Mouse (Mus musculus) spleen, adult 10 weeks (tissue): ENCODE results near the gene Rbm31y. TPM values are rescaled to one million over a fixed set of nuclear protein-coding genes. Genes with fewer than 3 reads are reported as not detected.

ENCODE experiments used
- polyA plus RNA-seq: library from polyadenylated mRNA; stranded (reverse); fragments of 350-450 nt; fragmentation: Illumina TruSeq; extraction: RNeasy Lipid Tissue Mini Kit (QIAGEN cat#74804); gene quantifications from one replicate; pipeline ENCODE4 v1.2.3, GENCODE M21; 2015; ENCODE audit warnings: low replicate concordance; ENCODE audit not compliant: insufficient read depth

Rbm31y gene
- polyA plus RNA-seq, result not detected

DNA sequence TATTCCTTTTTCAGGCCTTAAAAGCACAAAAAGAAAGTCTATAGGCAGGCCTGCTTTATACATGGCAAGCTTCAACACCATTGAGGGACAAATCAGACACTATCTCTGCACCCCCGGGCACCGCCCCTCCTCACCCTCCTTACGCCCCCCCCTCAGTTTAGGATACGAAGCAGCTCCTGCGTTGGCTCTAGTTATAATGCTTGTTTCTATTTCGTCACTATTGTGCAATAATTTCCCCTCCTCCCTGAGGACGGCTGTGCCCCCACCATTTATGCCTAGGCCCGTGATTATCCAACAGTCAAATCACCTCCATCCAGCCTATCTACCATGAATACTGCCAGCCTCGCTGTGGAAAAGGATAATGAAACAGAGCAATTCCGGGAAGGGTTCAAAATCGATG, at the start of gene Rbm31y:
TSS of gene Rbm31y (plus strand) at position 301 of the 400 bp plus-strand sequence.

